Mouse (Mus musculus) CH12F3 (cell line): ENCODE measurements around the gene Wipi2.

Experiments
- in situ Hi-C: fragments of 300-500 bp; cut with MboI; formaldehyde crosslinking; loops from 2 replicates; pipeline ENCODE4 v1.14.3; 2020; ENCODE audit warnings: low sequenced_read_pairs

The Wipi2 gene

GRCm38 (mm10) chr5:142719897-142720296 is 92.4 kb downstream of the Wipi2 start:
- in situ Hi-C loops, result no loop called here
